Mouse (Mus musculus): ENCODE results near the gene A030014E15Rik. TPM values are rescaled to one million over a fixed set of nuclear protein-coding genes. Genes with fewer than 3 reads are reported as not detected.
"Not testable (repeated sequence)": the region's sequence is repeated elsewhere in the genome, so short reads cannot be mapped to it uniquely, and the experiment has no call there.

Gene A030014E15Rik
- polyA plus RNA-seq, 1 experiment from 2014 or later = not detected

DNA sequence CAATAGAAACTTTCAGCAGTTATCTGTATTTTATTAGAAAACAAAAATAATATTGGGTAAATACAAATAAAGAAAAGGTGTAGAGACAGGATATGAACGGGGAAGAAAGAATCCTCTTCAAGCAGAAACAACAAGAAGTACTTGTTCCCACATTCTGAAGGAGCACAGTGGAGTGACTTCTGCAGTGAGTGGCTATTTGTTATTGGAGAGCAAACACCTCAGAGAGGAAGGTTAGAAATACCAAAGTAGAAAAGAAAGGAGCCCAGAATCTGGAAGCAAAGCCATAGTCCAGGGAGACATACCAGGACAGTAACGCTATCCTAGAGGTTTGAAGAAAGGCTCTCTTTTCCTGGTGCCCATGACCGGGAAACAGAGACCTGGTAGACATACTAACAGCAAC is 5.8 kb downstream of the A030014E15Rik start:
- not testable (repeated sequence) for ATAC-seq (ENCODE audit: insufficient number of reproducible peaks, low FRiP score, low TSS enrichment, low read depth); H3K27me3 ChIP-seq (ENCODE audit: control insufficient read depth, insufficient read depth, low read length); H3K4me1 ChIP-seq (ENCODE audit: control insufficient read depth, insufficient read depth, low read length); H3K4me3 ChIP-seq (ENCODE audit: low read depth, low read length); H3K4me2 ChIP-seq (ENCODE audit: low read depth, severe bottlenecking); H3K9me3 ChIP-seq (ENCODE audit: control insufficient read depth, low read length); H3K27ac ChIP-seq (replicated peaks; ENCODE audit: low read depth, low read length); H3K36me3 ChIP-seq (ENCODE audit: control insufficient read depth, insufficient read depth, low read length); H3K9ac ChIP-seq (ENCODE audit: low read length); DNase-seq (ENCODE audit: low spot score)
- WGBS = 80% methylated on average over 3 of the region's 3 CpGs

DNA sequence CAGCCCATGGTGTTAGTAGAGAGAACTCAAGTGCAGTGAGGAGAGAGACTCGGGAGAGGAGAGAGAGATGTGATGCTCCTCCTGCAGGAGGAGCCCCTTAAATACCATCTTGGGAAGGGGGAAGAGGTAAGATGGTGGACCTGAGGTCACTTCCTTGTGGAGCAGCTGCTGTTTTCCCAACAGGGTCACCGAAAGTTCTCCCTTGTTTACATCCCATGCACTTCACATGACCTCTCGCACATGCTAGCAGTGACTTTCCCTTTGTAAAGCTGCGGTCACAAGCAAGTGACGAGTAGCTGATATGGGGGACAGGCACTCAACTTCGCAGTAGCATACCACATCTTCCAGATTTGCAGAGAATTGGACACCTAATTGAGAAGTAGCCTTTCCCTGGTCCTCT is 6.6 kb downstream of the A030014E15Rik start, which contains the start of gene Gm6217:
TSS of gene Gm6217 (minus strand) at position 74 of the 400 bp plus-strand sequence.
- not testable (repeated sequence) for H3K4me3 ChIP-seq (ENCODE audit: low read depth, low read length); H3K9ac ChIP-seq (ENCODE audit: low read length); H3K4me2 ChIP-seq (ENCODE audit: low read depth, severe bottlenecking); H3K4me1 ChIP-seq (ENCODE audit: control insufficient read depth, insufficient read depth, low read length); DNase-seq (ENCODE audit: low spot score); ATAC-seq (ENCODE audit: insufficient number of reproducible peaks, low FRiP score, low TSS enrichment, low read depth); H3K36me3 ChIP-seq (ENCODE audit: control insufficient read depth, insufficient read depth, low read length); H3K27ac ChIP-seq (replicated peaks; ENCODE audit: low read depth, low read length); H3K9me3 ChIP-seq (ENCODE audit: control insufficient read depth, low read length); H3K27me3 ChIP-seq (ENCODE audit: control insufficient read depth, insufficient read depth, low read length)
- no CpG with 5 or more reads among the region's 6 CpGs for WGBS

DNA sequence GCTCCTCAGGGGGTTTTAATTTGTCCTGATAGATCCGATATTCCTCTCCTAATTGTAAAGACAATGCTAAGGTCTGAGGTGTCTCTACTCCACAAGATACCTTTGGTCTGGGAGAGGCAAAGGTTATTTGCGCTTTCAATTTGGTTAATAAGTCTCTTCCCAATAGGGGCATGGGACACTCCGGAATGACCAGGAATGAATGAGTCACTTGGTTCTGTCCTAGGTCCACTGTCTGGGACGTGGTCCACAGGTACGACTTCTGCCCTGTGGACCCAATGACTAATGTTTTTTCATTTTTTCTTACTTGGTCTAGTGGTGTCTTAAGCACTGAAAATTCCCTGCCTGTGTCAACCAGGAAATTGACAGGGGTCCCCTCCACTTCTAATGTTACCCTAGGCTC is 13.9 kb downstream of the A030014E15Rik start:
- H3K9ac ChIP-seq (ENCODE audit: low read length) = no peak overlapping the region
- H3K9me3 ChIP-seq (ENCODE audit: control insufficient read depth, low read length) = no peaks in the 10 kb centered on the region
- no peak overlapping the region for H3K4me2 ChIP-seq (ENCODE audit: low read depth, severe bottlenecking)
- DNase-seq (ENCODE audit: low spot score) (no peak), ATAC-seq (ENCODE audit: insufficient number of reproducible peaks, low FRiP score, low TSS enrichment, low read depth) (no peak)
- no peak overlapping the region for H3K4me3 ChIP-seq (ENCODE audit: low read depth, low read length)
- no peak overlapping the region for H3K27ac ChIP-seq (replicated peaks; ENCODE audit: low read depth, low read length)
- no peaks in the 10 kb centered on the region for H3K27me3 ChIP-seq (ENCODE audit: control insufficient read depth, insufficient read depth, low read length)
- H3K4me1 ChIP-seq (ENCODE audit: control insufficient read depth, insufficient read depth, low read length) = no peaks in the 10 kb centered on the region
- no peaks in the 10 kb centered on the region for H3K36me3 ChIP-seq (ENCODE audit: control insufficient read depth, insufficient read depth, low read length)
- WGBS = 88% methylated on average over 5 of the region's 5 CpGs

DNA sequence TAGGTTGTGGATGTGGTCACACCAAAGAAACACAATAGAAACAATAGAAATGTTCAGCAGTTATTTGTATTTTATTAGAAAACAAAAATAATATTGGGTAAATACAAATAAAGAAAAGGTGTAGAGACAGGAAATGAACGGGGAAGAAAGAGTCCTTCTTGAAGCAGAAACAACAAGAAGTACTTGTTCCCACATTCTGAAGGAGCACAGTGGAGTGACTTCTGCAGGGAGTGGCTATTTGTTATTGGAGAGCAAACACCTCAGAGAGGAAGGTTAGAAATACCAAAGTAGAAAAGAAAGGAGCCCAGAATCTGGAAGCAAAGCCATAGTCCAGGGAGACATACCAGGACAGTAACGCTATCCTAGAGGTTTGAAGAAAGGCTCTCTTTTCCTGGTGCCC is 17.8 kb downstream of the A030014E15Rik start:
- WGBS = 88% methylated on average over 1 of the region's 2 CpGs
- H3K4me3 ChIP-seq (ENCODE audit: low read depth, low read length); H3K9me3 ChIP-seq (ENCODE audit: control insufficient read depth, low read length); H3K9ac ChIP-seq (ENCODE audit: low read length); H3K4me2 ChIP-seq (ENCODE audit: low read depth, severe bottlenecking); ATAC-seq (ENCODE audit: insufficient number of reproducible peaks, low FRiP score, low TSS enrichment, low read depth); H3K27me3 ChIP-seq (ENCODE audit: control insufficient read depth, insufficient read depth, low read length); H3K27ac ChIP-seq (replicated peaks; ENCODE audit: low read depth, low read length); DNase-seq (ENCODE audit: low spot score); H3K36me3 ChIP-seq (ENCODE audit: control insufficient read depth, insufficient read depth, low read length); H3K4me1 ChIP-seq (ENCODE audit: control insufficient read depth, insufficient read depth, low read length): not testable (repeated sequence)

DNA sequence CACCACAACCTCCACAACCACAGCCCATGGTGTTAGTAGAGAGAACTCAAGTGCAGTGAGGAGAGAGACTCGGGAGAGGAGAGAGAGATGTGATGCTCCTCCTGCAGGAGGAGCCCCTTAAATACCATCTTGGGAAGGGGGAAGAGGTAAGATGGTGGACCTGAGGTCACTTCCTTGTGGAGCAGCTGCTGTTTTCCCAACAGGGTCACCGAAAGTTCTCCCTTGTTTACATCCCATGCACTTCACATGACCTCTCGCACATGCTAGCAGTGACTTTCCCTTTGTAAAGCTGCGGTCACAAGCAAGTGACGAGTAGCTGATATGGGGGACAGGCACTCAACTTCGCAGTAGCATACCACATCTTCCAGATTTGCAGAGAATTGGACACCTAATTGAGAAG is 18.6 kb downstream of the A030014E15Rik start, which contains the start of gene A030003K21Rik:
TSS of gene A030003K21Rik (minus strand) at position 94 of the 400 bp plus-strand sequence.
- not testable (repeated sequence) for ATAC-seq (ENCODE audit: insufficient number of reproducible peaks, low FRiP score, low TSS enrichment, low read depth); H3K9ac ChIP-seq (ENCODE audit: low read length); H3K36me3 ChIP-seq (ENCODE audit: control insufficient read depth, insufficient read depth, low read length); H3K27me3 ChIP-seq (ENCODE audit: control insufficient read depth, insufficient read depth, low read length); H3K27ac ChIP-seq (replicated peaks; ENCODE audit: low read depth, low read length); H3K4me2 ChIP-seq (ENCODE audit: low read depth, severe bottlenecking); H3K4me1 ChIP-seq (ENCODE audit: control insufficient read depth, insufficient read depth, low read length); H3K4me3 ChIP-seq (ENCODE audit: low read depth, low read length); H3K9me3 ChIP-seq (ENCODE audit: control insufficient read depth, low read length); DNase-seq (ENCODE audit: low spot score)
- no CpG with 5 or more reads among the region's 6 CpGs for WGBS

DNA sequence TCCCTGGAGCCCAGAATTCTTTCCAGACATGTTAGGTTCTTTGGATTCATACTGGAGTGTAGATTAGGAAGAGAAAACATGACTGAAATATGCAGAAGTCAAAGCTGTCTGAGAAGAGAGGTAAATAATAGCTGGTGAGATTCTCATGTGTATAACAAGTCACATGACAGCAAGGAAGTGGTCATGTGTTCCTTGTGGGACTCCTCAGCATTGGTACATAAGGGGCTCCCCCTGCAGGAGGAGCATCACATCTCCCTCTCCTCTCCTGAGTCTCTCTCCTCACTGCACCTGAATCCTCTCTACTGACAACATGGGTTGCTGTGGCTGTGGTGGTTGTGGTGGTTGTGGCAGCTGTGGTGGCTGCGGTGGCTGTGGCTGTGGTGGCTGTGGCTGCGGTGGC is 21.3 kb downstream of the A030014E15Rik start:
- H3K9me3 ChIP-seq (ENCODE audit: control insufficient read depth, low read length); H3K4me2 ChIP-seq (ENCODE audit: low read depth, severe bottlenecking); H3K9ac ChIP-seq (ENCODE audit: low read length); DNase-seq (ENCODE audit: low spot score); H3K4me3 ChIP-seq (ENCODE audit: low read depth, low read length); H3K27me3 ChIP-seq (ENCODE audit: control insufficient read depth, insufficient read depth, low read length); ATAC-seq (ENCODE audit: insufficient number of reproducible peaks, low FRiP score, low TSS enrichment, low read depth); H3K36me3 ChIP-seq (ENCODE audit: control insufficient read depth, insufficient read depth, low read length); H3K27ac ChIP-seq (replicated peaks; ENCODE audit: low read depth, low read length); H3K4me1 ChIP-seq (ENCODE audit: control insufficient read depth, insufficient read depth, low read length): not testable (repeated sequence)
- 100% methylated on average over 2 of the region's 2 CpGs for WGBS

DNA sequence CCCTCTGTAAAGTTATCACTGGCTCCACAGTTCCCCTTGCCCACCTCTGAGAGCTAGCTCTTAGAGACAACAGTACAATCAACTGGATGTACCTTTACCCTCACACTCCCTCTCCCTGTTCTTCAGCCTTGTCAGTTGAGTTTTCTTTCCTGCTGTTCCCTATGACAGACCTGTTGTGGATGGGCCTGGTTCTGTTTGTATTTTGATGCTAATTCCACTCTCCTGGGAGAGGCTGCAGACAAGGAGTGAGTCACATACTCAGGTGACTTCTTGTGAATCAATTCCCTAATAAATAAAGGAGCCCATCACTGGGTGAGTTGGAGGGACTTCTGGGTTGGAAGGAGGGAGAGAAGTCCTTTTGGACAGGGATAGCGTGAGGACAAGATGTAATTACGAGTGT is 23.9 kb downstream of the A030014E15Rik start:
- Histone ChIP-seq H3K4me2 (ENCODE audit: low read depth, severe bottlenecking) (no peak overlapping the region), H3K9ac (ENCODE audit: low read length) (no peak overlapping the region), H3K36me3 (ENCODE audit: control insufficient read depth, insufficient read depth, low read length) (no peaks in the 10 kb centered on the region), H3K27ac (replicated peaks; ENCODE audit: low read depth, low read length) (no peak overlapping the region), H3K9me3 (ENCODE audit: control insufficient read depth, low read length) (no peaks in the 10 kb centered on the region), H3K4me3 (ENCODE audit: low read depth, low read length) (no peak overlapping the region), H3K27me3 (ENCODE audit: control insufficient read depth, insufficient read depth, low read length) (no peaks in the 10 kb centered on the region), H3K4me1 (ENCODE audit: control insufficient read depth, insufficient read depth, low read length) (no peaks in the 10 kb centered on the region)
- ATAC-seq (ENCODE audit: insufficient number of reproducible peaks, low FRiP score, low TSS enrichment, low read depth) (no peak), DNase-seq (ENCODE audit: low spot score) (no peak)
- 87% methylated on average over 2 of the region's 2 CpGs for WGBS

DNA sequence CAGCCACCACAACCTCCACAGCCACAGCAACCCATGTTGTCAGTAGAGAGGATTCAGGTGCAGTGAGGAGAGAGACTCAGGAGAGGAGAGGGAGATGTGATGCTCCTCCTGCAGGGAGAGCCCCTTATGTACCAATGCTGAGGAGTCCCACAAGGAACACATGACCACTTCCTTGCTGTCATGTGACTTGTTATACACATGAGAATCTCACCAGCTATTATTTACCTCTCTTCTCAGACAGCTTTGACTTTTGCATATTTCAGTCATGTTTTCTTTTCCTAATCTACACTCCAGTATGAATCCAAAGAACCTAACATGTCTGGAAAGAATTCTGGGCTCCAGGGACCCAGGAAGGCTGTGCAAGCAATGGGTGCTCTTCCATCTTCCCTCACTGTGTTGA is 31.2 kb downstream of the A030014E15Rik start, which contains the start of gene Gm7544:
TSS of gene Gm7544 (minus strand) at position 101 of the 400 bp plus-strand sequence.
- not testable (repeated sequence) for H3K27ac ChIP-seq (replicated peaks; ENCODE audit: low read depth, low read length); H3K4me1 ChIP-seq (ENCODE audit: control insufficient read depth, insufficient read depth, low read length); ATAC-seq (ENCODE audit: insufficient number of reproducible peaks, low FRiP score, low TSS enrichment, low read depth); H3K4me3 ChIP-seq (ENCODE audit: low read depth, low read length); H3K4me2 ChIP-seq (ENCODE audit: low read depth, severe bottlenecking); H3K27me3 ChIP-seq (ENCODE audit: control insufficient read depth, insufficient read depth, low read length); H3K9ac ChIP-seq (ENCODE audit: low read length); H3K9me3 ChIP-seq (ENCODE audit: control insufficient read depth, low read length); DNase-seq (ENCODE audit: low spot score); H3K36me3 ChIP-seq (ENCODE audit: control insufficient read depth, insufficient read depth, low read length)

DNA sequence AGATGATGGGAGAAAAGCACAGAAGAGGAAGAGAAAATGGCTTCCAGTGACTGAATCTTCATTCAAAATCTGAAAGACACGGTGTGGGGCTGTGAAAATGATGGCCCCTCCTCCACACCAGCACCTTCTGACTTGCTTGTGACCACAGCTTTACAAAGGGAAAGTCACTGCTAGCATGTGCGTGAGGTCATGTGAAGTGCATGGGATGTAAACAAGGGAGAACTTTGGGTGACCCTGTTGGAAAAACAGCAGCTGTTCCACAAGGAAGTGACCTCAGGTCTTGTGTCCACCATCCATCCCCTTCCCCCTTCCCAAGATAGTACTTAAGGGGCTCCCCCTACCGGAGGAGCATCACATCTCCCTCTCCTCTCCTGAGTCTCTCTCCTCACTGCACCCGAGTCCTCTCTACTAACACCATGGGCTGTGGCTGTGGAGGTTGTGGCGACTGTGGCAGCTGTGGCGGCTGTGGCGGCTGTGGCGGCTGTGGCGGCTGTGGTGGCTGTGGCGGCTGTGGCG is 35.2 kb downstream of the A030014E15Rik start, which contains the start of gene Gm47955:
TSS of gene Gm47955 (plus strand) at position 417 of the 516 bp plus-strand sequence.
- no peaks in the 10 kb centered on the region for H3K9me3 ChIP-seq (ENCODE audit: control insufficient read depth, low read length)
- 86% methylated on average over 11 of the region's 11 CpGs for WGBS
- H3K4me2 ChIP-seq (ENCODE audit: low read depth, severe bottlenecking) = no peak within 1 kb of the TSS

More for the DNA sequence above, 35.2 kb downstream of the A030014E15Rik start, which contains the start of gene Gm47955:
- no peak within 1 kb of the TSS for H3K4me3 ChIP-seq (ENCODE audit: low read depth, low read length)
- H3K9ac ChIP-seq (ENCODE audit: low read length) = no peak within 1 kb of the TSS
- H3K4me1 ChIP-seq (ENCODE audit: control insufficient read depth, insufficient read depth, low read length) = no peaks in the 10 kb centered on the region
- H3K27me3 ChIP-seq (ENCODE audit: control insufficient read depth, insufficient read depth, low read length) = no peaks in the 10 kb centered on the region
- no peak within 1 kb of the TSS for H3K27ac ChIP-seq (replicated peaks; ENCODE audit: low read depth, low read length)
- no peaks in the 10 kb centered on the region for H3K36me3 ChIP-seq (ENCODE audit: control insufficient read depth, insufficient read depth, low read length)
- DNase-seq (ENCODE audit: low spot score) (no peak), ATAC-seq (ENCODE audit: insufficient number of reproducible peaks, low FRiP score, low TSS enrichment, low read depth) (no peak)
